Mouse (Mus musculus): ENCODE measurements around the gene Mrps11.

Mrps11 gene

DNA sequence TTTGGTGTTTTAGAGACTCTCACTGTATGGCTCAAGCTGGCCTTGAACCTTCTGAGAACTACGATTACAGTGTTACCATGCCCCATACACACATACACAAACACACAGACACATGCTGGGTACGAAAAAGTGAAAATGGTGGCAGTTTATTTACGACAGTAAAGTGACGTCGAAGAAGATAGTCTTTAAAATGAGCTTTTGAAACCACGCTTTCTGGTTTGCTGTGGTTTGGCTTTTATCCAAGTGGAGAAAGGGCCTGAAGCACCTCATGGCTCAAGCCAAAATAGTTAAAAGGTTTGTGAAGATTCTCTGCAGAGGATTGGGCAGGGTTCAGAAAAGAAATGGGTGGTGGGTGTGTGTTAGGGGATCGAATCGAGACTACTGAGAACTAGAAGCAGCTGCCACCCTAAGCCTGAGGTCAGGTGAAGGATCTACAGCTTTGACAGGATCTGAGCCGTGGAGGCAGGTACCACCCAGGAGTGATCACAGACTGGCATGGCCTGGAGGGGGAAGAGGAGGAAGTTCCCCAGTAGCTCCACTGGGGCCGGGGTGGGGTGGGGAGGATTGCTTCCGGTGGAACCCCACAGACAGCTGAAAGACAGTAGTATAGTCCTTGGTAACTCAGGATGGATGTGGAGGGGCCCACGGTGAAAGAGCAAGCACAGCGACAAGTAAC lies 11.1 kb downstream of the Mrps11 start:
- DNase-seq = no peak

DNA sequence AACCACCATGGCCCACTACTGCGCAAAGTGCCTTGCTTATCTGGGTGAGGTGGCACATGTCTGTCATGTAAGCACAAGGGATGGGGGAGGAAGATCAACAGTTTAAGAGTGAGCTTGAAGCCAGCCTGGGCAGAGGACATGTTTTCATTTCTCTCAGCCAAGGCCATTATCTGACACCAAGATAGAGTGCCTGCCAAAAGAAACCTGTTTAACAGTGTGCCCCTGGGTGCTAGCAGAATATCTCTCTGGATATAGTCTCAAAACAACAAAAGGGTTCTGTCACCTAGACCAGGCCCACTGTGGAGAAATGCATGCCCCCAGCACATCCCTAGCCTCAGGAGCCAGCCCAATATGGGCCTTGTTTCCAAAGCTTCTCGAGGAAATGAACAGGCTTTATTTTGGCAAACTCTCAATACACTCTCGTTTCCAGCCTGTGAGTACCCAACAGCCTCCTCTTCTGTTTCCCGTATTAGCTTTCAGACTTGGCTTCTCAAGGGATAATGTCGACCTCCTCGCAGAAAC lies 11.7 kb downstream of the Mrps11 start:
- no peak for DNase-seq

DNA sequence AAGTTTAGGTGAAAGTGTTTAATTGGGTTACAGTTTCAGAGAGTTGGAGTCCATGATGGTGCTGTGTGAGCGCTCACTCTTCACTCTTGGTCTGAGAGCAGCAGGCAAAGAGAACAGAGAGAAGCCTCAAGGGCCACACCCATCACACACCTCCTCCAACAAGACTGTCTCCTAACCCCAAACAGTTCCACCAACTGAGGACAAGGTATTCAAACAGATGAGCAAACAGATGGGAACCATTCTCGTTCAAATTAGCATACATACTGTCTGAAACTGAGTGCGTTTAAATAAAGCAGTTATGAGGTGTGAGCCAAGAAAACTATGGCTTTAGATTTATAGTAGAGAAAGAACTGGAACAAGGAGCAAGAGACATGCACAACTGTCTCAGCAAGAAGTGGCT lies 13.7 kb downstream of the Mrps11 start:
- no peak for DNase-seq

DNA sequence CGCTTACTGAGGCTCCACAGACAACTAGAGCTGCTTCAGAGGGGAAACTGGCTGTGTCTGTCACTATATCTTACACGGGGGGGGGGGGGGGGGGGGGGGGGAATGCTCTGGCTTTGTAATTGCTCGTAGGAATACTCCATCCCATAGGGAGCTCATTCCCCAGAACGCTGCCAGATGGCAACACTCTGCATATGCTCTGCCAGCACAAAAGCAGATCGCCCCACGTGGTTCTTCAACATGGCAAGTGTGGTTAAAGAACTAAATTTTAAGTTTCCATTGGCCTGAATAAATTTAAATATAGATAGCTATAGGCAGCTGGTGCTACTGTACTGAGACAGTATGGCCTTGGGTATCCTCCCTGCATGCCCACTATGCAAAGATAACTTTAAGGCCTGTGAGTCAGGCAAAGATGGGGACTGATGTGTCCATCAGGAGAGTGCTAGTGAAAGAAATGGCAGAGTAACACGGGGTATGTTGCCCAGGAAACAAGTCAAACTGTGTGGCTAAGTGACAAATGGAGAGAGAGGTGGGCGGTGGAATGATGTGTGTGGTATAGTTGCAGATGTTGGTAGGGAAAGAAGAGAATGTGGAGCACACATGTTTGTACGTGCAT lies 15.0 kb downstream of the Mrps11 start:
- DNase-seq = no peak

DNA sequence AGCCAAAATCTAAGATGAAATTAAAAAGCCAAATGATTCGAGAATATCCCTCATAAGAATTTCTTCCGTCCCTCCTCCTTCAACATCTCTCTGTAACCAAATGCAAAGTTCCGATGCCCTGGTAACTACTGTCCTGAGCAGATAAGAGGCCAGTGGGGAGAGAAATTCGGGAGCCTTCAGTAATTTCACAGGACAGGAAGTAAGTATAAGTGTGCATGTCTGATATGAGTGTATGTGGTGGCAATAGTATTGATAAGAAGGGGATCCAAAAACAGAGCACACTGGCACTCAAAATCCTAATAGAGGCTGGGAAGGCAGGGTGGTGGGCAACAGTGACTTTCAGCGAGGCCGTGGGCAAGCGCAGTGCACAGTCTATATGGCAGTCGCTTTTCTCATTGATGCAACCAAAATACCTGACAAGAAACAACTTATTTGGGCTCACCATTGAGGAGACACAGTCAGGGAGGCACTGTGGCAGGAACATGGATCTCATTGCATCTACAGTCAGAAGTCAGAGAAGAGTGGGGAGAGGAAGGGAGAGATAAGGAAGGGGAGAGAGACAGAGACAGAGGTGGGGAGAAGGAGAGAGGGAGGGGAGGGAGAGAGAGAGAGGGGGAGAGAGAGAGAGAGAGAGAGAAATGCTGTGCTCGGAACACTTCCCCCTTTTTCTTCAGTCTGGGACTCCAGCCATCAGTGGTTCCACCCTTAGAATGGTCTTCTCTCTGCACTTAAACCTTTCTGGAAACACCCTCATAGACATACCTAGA lies 17.0 kb downstream of the Mrps11 start:
- no peak for DNase-seq

- no peak for DNase-seq
These were observed 20.9 kb downstream of the Mrps11 start for GRCm38 (mm10) chr7:78803841-78804240.

DNA sequence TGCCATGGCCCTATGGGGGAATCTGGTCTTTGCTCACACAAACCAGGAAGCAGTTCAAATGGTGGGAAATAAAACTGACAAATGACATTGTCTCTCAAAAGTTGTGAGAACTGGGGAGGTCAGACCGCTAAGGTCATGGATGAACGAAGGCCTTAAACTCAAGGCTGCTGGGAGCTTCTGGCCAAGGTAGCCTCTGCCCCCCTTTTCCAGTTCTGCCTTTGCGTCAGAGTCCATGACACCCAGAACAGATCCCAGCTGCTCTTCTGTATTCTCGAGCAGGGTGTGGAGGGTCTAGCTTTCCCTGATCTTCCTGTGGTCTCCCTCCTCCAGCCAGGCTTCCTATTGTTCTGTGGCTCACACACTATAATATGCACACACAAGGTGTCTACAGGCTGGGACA lies 24.3 kb downstream of the Mrps11 start:
- no peak for DNase-seq

- DNase-seq = peak; percentile 24
These were observed 30.9 kb downstream of the Mrps11 start for GRCm38 (mm10) chr7:78813791-78814190.

GRCm38 (mm10) chr7:78814766-78815165 lies 31.8 kb downstream of the Mrps11 start:
- no peak for DNase-seq

DNA sequence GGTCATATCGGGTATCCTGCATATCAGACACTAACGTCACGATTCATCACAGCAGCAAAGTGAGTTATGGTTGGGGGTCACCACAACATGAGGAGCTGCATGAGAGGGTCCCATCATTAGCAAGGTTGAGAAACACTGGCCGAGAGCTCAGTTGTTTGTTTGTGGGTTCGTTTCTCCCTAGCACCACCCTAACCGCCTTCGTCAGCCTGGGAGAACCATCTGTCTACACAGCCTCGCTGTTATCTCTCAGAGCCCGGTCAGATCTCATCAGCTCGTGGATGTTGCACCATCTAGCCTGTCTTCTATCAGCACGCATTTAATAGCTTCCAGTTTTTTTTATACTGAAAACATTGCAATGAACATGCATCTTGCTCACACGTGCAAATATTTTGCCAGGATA lies 35.4 kb downstream of the Mrps11 start:
- DNase-seq = no peak

DNA sequence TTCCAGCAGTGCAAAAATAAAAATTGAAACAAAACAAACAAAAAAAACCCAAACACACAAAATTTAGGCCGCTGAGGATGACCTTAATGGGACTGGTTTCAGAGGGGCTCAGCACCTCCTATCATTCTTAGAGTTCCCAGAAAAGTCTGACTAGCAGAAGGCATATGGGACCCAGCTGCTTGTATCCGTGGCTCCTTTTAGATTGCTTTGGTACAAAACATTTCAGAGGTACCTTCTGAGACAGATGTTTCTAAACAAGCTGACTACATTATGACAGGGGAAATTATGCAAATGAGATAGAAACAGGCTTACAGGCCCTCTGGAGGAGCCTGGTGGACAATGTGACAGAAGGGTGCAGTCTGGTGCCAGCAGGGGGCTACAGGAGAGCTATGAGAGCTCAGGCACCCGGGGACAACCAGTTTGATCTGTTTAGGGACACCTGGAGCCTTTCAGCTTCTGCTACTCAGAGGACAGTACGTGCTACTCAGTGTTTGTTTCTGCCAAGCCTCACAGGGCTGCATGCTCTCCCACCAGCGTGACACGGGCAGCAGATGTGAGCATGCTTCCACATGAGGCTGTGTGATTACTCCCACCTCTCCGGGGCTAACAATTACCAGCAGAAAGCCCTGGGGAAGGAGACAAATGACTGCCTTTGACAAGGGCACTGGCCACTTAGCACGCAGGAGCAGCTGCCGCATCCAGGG lies 43.9 kb downstream of the Mrps11 start:
- no peak for DNase-seq

DNA sequence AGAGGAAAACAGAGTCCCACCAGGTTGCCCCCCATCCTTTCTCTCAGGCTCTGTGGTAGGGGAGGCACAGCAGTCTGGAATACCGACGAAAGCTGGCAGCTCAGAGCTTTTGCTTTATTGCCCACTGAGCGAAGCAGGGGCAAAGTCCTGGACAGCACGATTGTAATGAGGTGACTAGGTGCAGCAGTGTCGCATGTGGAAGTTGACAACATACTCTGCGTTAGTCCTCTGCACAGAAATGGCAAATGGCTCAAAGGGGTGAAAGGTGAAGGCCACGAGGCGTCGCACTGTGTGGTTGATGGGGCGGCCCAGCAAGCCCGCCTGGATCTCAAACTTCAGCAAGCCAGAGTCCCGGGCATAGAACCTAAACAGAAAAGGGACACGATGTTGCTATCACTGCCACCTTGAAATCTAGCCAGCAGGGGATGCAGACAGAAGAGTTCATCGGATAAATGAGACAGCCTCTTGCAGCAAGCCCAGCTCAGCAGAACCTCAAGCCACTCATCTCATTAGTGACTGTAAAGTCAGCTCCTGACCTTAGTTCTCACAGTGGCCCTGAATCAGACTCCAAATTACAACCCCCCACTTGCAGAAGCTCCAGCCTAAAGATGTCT lies 44.9 kb downstream of the Mrps11 start:
- no peak for DNase-seq

DNA sequence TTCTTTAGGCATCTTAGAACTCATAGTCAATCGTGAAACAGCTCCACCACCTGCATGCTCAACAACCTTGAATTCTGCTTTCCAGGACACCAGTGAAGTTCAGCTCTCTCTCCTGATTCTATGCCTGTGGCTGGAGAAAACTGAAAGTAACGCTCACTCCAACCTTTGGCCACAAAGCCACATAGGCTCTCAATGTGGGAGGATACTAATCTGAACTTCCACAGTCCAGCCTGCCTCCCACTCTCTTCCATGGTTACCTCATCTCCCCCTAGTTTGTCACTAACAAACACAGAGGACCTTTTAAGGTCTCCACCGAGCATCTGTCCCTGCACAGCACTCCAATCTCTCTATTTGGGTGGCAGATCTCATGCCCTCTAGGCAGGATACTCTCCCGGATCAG lies 52.7 kb downstream of the Mrps11 start:
- DNase-seq = no peak

GRCm38 (mm10) chr7:78837250-78837649 lies 54.3 kb downstream of the Mrps11 start:
- no peak for DNase-seq

- no peak for DNase-seq
These were observed 58.7 kb downstream of the Mrps11 start for GRCm38 (mm10) chr7:78841601-78842000.
